Mouse (Mus musculus) kidney, embryonic 14.5 days (tissue): ENCODE data around the gene Usp49. TPM values are rescaled to one million over a fixed set of nuclear protein-coding genes. Genes with fewer than 3 reads are reported as not detected.
"Not testable (repeated sequence)": the region's sequence is repeated elsewhere in the genome, so short reads cannot be mapped to it uniquely, and the experiment has no call there.

Experiments used
- ATAC-seq: fragments of 200-750 bp; cut with Nextera tagmentation; 2 replicates; pipeline ENCODE4 v1.8.0; 2017; ENCODE audit warnings: moderate number of reproducible peaks, mild to moderate bottlenecking, moderate TSS enrichment, moderate library complexity; ENCODE audit not compliant: low FRiP score, low TSS enrichment
- H3K27ac ChIP-seq: fragments of 300-500 bp; sonication (generic); 2 replicates; pipeline ENCODE4 v1.5.1; 2014; ENCODE audit warnings: low read depth, mild to moderate bottlenecking, low read length, moderate library complexity, mixed read lengths
- H3K27me3 ChIP-seq: fragments of 300-500 bp; sonication (generic); 2 replicates; pipeline ENCODE4 v1.6.1; 2014; ENCODE audit warnings: mild to moderate bottlenecking, low read length; ENCODE audit not compliant: control insufficient read depth, insufficient read depth
- H3K36me3 ChIP-seq: fragments of 300-500 bp; sonication (generic); 2 replicates; pipeline ENCODE4 v1.6.1; 2014; ENCODE audit warnings: low read length, mixed read lengths; ENCODE audit not compliant: control insufficient read depth, insufficient read depth
- H3K4me1 ChIP-seq: fragments of 300-500 bp; sonication (generic); 2 replicates; pipeline ENCODE4 v1.6.1; 2014; ENCODE audit warnings: low read length, mixed read lengths; ENCODE audit not compliant: control insufficient read depth, insufficient read depth
- H3K4me2 ChIP-seq: fragments of 300-500 bp; sonication (generic); replicated peaks from 2 replicates; pipeline ENCODE4 v1.6.1; 2014; ENCODE audit warnings: low read depth, mild to moderate bottlenecking, low read length
- H3K4me3 ChIP-seq: fragments of 300-500 bp; sonication (generic); 2 replicates; pipeline ENCODE4 v1.5.1; 2014; ENCODE audit warnings: mild to moderate bottlenecking, low read length
- H3K9ac ChIP-seq: fragments of 300-500 bp; sonication (generic); 2 replicates; pipeline ENCODE4 v1.6.1; 2014; ENCODE audit warnings: low read depth, mild to moderate bottlenecking, low read length, moderate library complexity
- H3K9me3 ChIP-seq: fragments of 300-500 bp; sonication (generic); 2 replicates; pipeline ENCODE4 v1.6.1; 2016; ENCODE audit warnings: low read length; ENCODE audit not compliant: control insufficient read depth
- WGBS: fragments of 180-500 bp; shearing (Covaris S2); extraction: QIAGEN DNeasy Blood & Tissue Kit; methylation state at CpG from one replicate; pipeline ENCODE4 v1.1.7; 2014; 5-methylcytosine and 5-hydroxymethylcytosine counted together
- polyA plus RNA-seq: library from polyadenylated mRNA; unstranded; fragments of >200 nt; fragmentation: Nextera tagmentation; extraction: Ambion mirVana; gene quantifications from 2 replicates; pipeline ENCODE4 v1.2.1, GENCODE M21; 2014

Usp49 gene
- polyA plus RNA-seq, 1 experiment from 2014 or later: 6.6 TPM

GRCm38 (mm10) chr17:47595248-47596161 lies 35.0 kb upstream of the Usp49 start:
- Histone ChIP-seq H3K27me3 (no peaks in the 10 kb centered on the region), H3K36me3 (peaks cover 43% of the 10 kb centered on the region), H3K9me3 (no peaks in the 10 kb centered on the region), H3K9ac (peak overlapping the region; percentile 90), H3K4me1 (peaks cover 34% of the 10 kb centered on the region), H3K4me3 (peak overlapping the region; percentile 81), H3K4me2 (peak overlapping the region; percentile 70), H3K27ac (peak overlapping the region; percentile 95)
- peak; percentile 76 for ATAC-seq
- under 1% methylated on average over 21 of the region's 21 CpGs for WGBS

- no peaks in the 10 kb centered on the region for H3K27me3 ChIP-seq
- peak overlapping the region; percentile 95 for H3K27ac ChIP-seq
- H3K4me3 ChIP-seq: peak overlapping the region; percentile 81
- H3K36me3 ChIP-seq: peaks cover 51% of the 10 kb centered on the region
- H3K4me2 ChIP-seq: peak overlapping the region; percentile 70
- no peak for ATAC-seq
- H3K4me1 ChIP-seq: peaks cover 34% of the 10 kb centered on the region
- 21% methylated on average over 6 of the region's 6 CpGs for WGBS
- no peaks in the 10 kb centered on the region for H3K9me3 ChIP-seq
- peak overlapping the region; percentile 90 for H3K9ac ChIP-seq
Measured at GRCm38 (mm10) chr17:47596162-47596838, 34.2 kb upstream of the Usp49 start.

- peak overlapping the region; percentile 70 for H3K4me2 ChIP-seq
- peak overlapping the region; percentile 81 for H3K4me3 ChIP-seq
- WGBS: 65% methylated on average over 5 of the region's 5 CpGs
- peaks cover 34% of the 10 kb centered on the region for H3K4me1 ChIP-seq
- no peaks in the 10 kb centered on the region for H3K9me3 ChIP-seq
- peaks cover 56% of the 10 kb centered on the region for H3K36me3 ChIP-seq
- H3K27ac ChIP-seq: peak overlapping the region; percentile 95; the same call in 1 of the 2 replicates
- H3K9ac ChIP-seq: peak overlapping the region; percentile 90
- H3K27me3 ChIP-seq: no peaks in the 10 kb centered on the region
- no peak for ATAC-seq
Measured at GRCm38 (mm10) chr17:47596839-47597164, 33.7 kb upstream of the Usp49 start.

GRCm38 (mm10) chr17:47597261-47597660 lies 33.2 kb upstream of the Usp49 start:
- 62% methylated on average over 13 of the region's 13 CpGs for WGBS
- no peaks in the 10 kb centered on the region for H3K9me3 ChIP-seq
- H3K9ac ChIP-seq: peak overlapping the region; percentile 90
- no peaks in the 10 kb centered on the region for H3K27me3 ChIP-seq
- ATAC-seq: no peak
- peak overlapping the region; percentile 48; the same call in 1 of the 2 replicates for H3K27ac ChIP-seq
- H3K4me1 ChIP-seq: peaks cover 34% of the 10 kb centered on the region
- H3K4me2 ChIP-seq: peak overlapping the region; percentile 70
- H3K36me3 ChIP-seq: peaks cover 61% of the 10 kb centered on the region
- H3K4me3 ChIP-seq: peak overlapping the region; percentile 4; the same call in 1 of the 2 replicates

GRCm38 (mm10) chr17:47597838-47598579 lies 32.5 kb upstream of the Usp49 start:
- Histone ChIP-seq H3K36me3 (peaks cover 67% of the 10 kb centered on the region), H3K4me2 (no peak overlapping the region), H3K9me3 (no peaks in the 10 kb centered on the region), H3K4me3 (no peak overlapping the region), H3K27ac (peak overlapping the region; percentile 48; the same call in 1 of the 2 replicates), H3K27me3 (no peaks in the 10 kb centered on the region), H3K4me1 (peaks cover 30% of the 10 kb centered on the region), H3K9ac (peak overlapping the region; percentile 90; the same call in 1 of the 2 replicates)
- 28% methylated on average over 10 of the region's 10 CpGs for WGBS
- no peak for ATAC-seq

GRCm38 (mm10) chr17:47598580-47599304 lies 31.7 kb upstream of the Usp49 start:
- 75% methylated on average over 10 of the region's 10 CpGs for WGBS
- Histone ChIP-seq H3K4me1 (peaks cover 29% of the 10 kb centered on the region), H3K27ac (peak overlapping the region; percentile 37; the same call in 1 of the 2 replicates), H3K36me3 (peaks cover 72% of the 10 kb centered on the region)
- not testable (repeated sequence) for H3K4me3 ChIP-seq, H3K4me2 ChIP-seq, H3K27me3 ChIP-seq, H3K9me3 ChIP-seq, H3K9ac ChIP-seq, ATAC-seq

- Histone ChIP-seq H3K27ac (peak overlapping the region; percentile 37), H3K4me2 (no peak overlapping the region), H3K27me3 (no peaks in the 10 kb centered on the region), H3K36me3 (peaks cover 81% of the 10 kb centered on the region), H3K4me3 (no peak overlapping the region), H3K9me3 (no peaks in the 10 kb centered on the region), H3K4me1 (peaks cover 29% of the 10 kb centered on the region), H3K9ac (no peak overlapping the region)
- 74% methylated on average over 11 of the region's 11 CpGs for WGBS
- ATAC-seq: no peak
Measured at GRCm38 (mm10) chr17:47599511-47600297, 30.8 kb upstream of the Usp49 start.
